Mouse (Mus musculus) lung, embryonic 14.5 days (tissue): ENCODE measurements at regions not wholly inside any gene's neighbourhood (a gene's known extent, or its start where the extent isn't known, plus 50 kb on each side); places are given as distances from the start of the nearest gene placed in this dataset.

Experiments
- ATAC-seq: fragments of 200-750 bp; cut with Nextera tagmentation; 2 replicates; pipeline ENCODE4 v1.8.0; 2017; ENCODE audit warnings: mild to moderate bottlenecking, moderate TSS enrichment, moderate library complexity; ENCODE audit not compliant: insufficient read depth
- DNase-seq: peaks from one replicate; pipeline ENCODE4 v3.0.0-alpha.2; 2015
- H3K27ac ChIP-seq: fragments of 300-500 bp; sonication (generic); 2 replicates; pipeline ENCODE4 v1.5.1; 2014; ENCODE audit warnings: low read depth, mild to moderate bottlenecking, moderate library complexity
- H3K27me3 ChIP-seq: fragments of 300-500 bp; sonication (generic); 2 replicates; pipeline ENCODE4 v1.6.1; 2014; ENCODE audit warnings: low read length, control low read depth; ENCODE audit not compliant: insufficient read depth
- H3K36me3 ChIP-seq: fragments of 300-500 bp; sonication (generic); 2 replicates; pipeline ENCODE4 v1.6.1; 2014; ENCODE audit warnings: control low read depth; ENCODE audit not compliant: insufficient read depth
- H3K4me1 ChIP-seq: fragments of 300-500 bp; sonication (generic); 2 replicates; pipeline ENCODE4 v1.6.1; 2014; ENCODE audit warnings: antibody characterized with exemption, control low read depth; ENCODE audit not compliant: insufficient read depth
- H3K4me2 ChIP-seq: fragments of 300-500 bp; sonication (generic); 2 replicates; pipeline ENCODE4 v1.6.1; 2014; ENCODE audit warnings: mild to moderate bottlenecking
- H3K4me3 ChIP-seq: fragments of 300-500 bp; sonication (generic); 2 replicates; pipeline ENCODE4 v1.5.1; 2014; ENCODE audit warnings: low read depth, low read length
- H3K9ac ChIP-seq: fragments of 300-500 bp; sonication (generic); 2 replicates; pipeline ENCODE4 v1.6.1; 2014
- H3K9me3 ChIP-seq: fragments of 300-500 bp; sonication (generic); 2 replicates; pipeline ENCODE4 v1.6.1; 2016; ENCODE audit warnings: low read depth, low read length, control low read depth
- CTCF ChIP-seq: IDR thresholded peaks from 2 replicates; pipeline ENCODE4 v1.5.1; 2016; ENCODE audit warnings: antibody characterized with exemption, low read depth
- WGBS: fragments of 180-500 bp; shearing (Covaris S2); extraction: QIAGEN DNeasy Blood & Tissue Kit; methylation state at CpG from one replicate; pipeline ENCODE4 v1.1.7; 2014; 5-methylcytosine and 5-hydroxymethylcytosine counted together

- Histone ChIP-seq H3K27ac (no peak overlapping the region), H3K9ac (no peak overlapping the region), H3K27me3 (no peaks in the 10 kb centered on the region), H3K9me3 (no peaks in the 10 kb centered on the region), H3K36me3 (no peaks in the 10 kb centered on the region), H3K4me1 (peaks cover 9% of the 10 kb centered on the region; the same call in 1 of the 2 replicates), H3K4me3 (no peak overlapping the region), H3K4me2 (no peak overlapping the region)
- no peak for ATAC-seq
- peak; percentile 27; the same call in 1 of the 2 replicates for TF ChIP-seq CTCF
- DNase-seq = peak; percentile 34
- 78% methylated on average over 7 of the region's 7 CpGs for WGBS
Observed at GRCm38 (mm10) chr2:117543301-117543782, 200.5 kb upstream of the Rasgrp1 start.

GRCm38 (mm10) chr2:117548273-117548672 is 205.5 kb upstream of the Rasgrp1 start:
- Histone ChIP-seq H3K36me3 (no peaks in the 10 kb centered on the region), H3K9me3 (no peaks in the 10 kb centered on the region), H3K9ac (no peak overlapping the region), H3K4me2 (no peak overlapping the region), H3K4me1 (no peaks in the 10 kb centered on the region), H3K27ac (no peak overlapping the region), H3K27me3 (no peaks in the 10 kb centered on the region), H3K4me3 (no peak overlapping the region)
- DNase-seq (no peak), ATAC-seq (no peak)
- WGBS = 74% methylated on average over 4 of the region's 4 CpGs
- no peak for TF ChIP-seq CTCF

- H3K9ac ChIP-seq = no peak overlapping the region
- H3K36me3 ChIP-seq = no peaks in the 10 kb centered on the region
- 62% methylated on average over 2 of the region's 2 CpGs for WGBS
- H3K4me2 ChIP-seq = no peak overlapping the region
- no peaks in the 10 kb centered on the region for H3K4me1 ChIP-seq
- ATAC-seq (no peak), DNase-seq (no peak)
- no peaks in the 10 kb centered on the region for H3K27me3 ChIP-seq
- no peak overlapping the region for H3K27ac ChIP-seq
- H3K4me3 ChIP-seq = no peak overlapping the region
- no peak for TF ChIP-seq CTCF
- no peaks in the 10 kb centered on the region for H3K9me3 ChIP-seq
Observed at GRCm38 (mm10) chr2:117556301-117556700, 213.5 kb upstream of the Rasgrp1 start.

GRCm38 (mm10) chr2:117570987-117571386 is 228.2 kb upstream of the Rasgrp1 start:
- Histone ChIP-seq H3K27ac (no peak overlapping the region), H3K27me3 (no peaks in the 10 kb centered on the region), H3K9me3 (no peaks in the 10 kb centered on the region), H3K4me1 (no peaks in the 10 kb centered on the region), H3K4me3 (no peak overlapping the region), H3K9ac (no peak overlapping the region), H3K4me2 (no peak overlapping the region), H3K36me3 (no peaks in the 10 kb centered on the region)
- ATAC-seq (no peak), DNase-seq (peak; percentile 9)
- WGBS = 63% methylated on average over 7 of the region's 7 CpGs
- TF ChIP-seq CTCF = no peak

- DNase-seq = peak; percentile 73
- peak; percentile 63; the same call in 1 of the 2 replicates for ATAC-seq
- TF ChIP-seq CTCF = no peak
- 0 out of 2 replicates have a peak, but pooled peaks cover 3% of the 10 kb centered on the region for H3K9me3 ChIP-seq
- 45% methylated on average over 3 of the region's 3 CpGs for WGBS
- no peaks in the 10 kb centered on the region for H3K4me1 ChIP-seq
- H3K9ac ChIP-seq = no peak overlapping the region
- no peak overlapping the region for H3K4me2 ChIP-seq
- H3K27me3 ChIP-seq = no peaks in the 10 kb centered on the region
- H3K36me3 ChIP-seq = no peaks in the 10 kb centered on the region
- peak overlapping the region; percentile 30; the same call in 1 of the 2 replicates for H3K27ac ChIP-seq
- H3K4me3 ChIP-seq = no peak overlapping the region
Observed at GRCm38 (mm10) chr2:117587381-117587780, 244.6 kb upstream of the Rasgrp1 start.

GRCm38 (mm10) chr2:117595028-117595427 is 252.2 kb upstream of the Rasgrp1 start:
- 46% methylated on average over 2 of the region's 2 CpGs for WGBS

GRCm38 (mm10) chr2:117597573-117597972 is 254.8 kb upstream of the Rasgrp1 start:
- no peak overlapping the region for H3K27ac ChIP-seq
- H3K4me1 ChIP-seq = no peaks in the 10 kb centered on the region
- H3K9me3 ChIP-seq = no peaks in the 10 kb centered on the region
- DNase-seq = no peak
- no peak overlapping the region for H3K4me2 ChIP-seq
- ATAC-seq = no peak
- TF ChIP-seq CTCF = no peak
- no peaks in the 10 kb centered on the region for H3K27me3 ChIP-seq
- H3K9ac ChIP-seq = no peak overlapping the region
- no peaks in the 10 kb centered on the region for H3K36me3 ChIP-seq
- no peak overlapping the region for H3K4me3 ChIP-seq

More at GRCm38 (mm10) chr2:117595028-117595427, 252.2 kb upstream of the Rasgrp1 start:
- H3K4me1 ChIP-seq = no peaks in the 10 kb centered on the region
- H3K9ac ChIP-seq = no peak overlapping the region
- H3K4me3 ChIP-seq = no peak overlapping the region
- no peaks in the 10 kb centered on the region for H3K36me3 ChIP-seq
- H3K27ac ChIP-seq = no peak overlapping the region
- no peak for ATAC-seq
- H3K27me3 ChIP-seq = no peaks in the 10 kb centered on the region
- DNase-seq = no peak
- no peak for TF ChIP-seq CTCF
- H3K9me3 ChIP-seq = no peaks in the 10 kb centered on the region
- H3K4me2 ChIP-seq = no peak overlapping the region

- WGBS = 45% methylated on average over 1 of the region's 1 CpGs
- Histone ChIP-seq H3K36me3 (no peaks in the 10 kb centered on the region), H3K4me3 (no peak overlapping the region), H3K9ac (no peak overlapping the region), H3K9me3 (no peaks in the 10 kb centered on the region), H3K27me3 (no peaks in the 10 kb centered on the region), H3K27ac (no peak overlapping the region), H3K4me1 (no peaks in the 10 kb centered on the region), H3K4me2 (no peak overlapping the region)
- no peak for ATAC-seq
- no peak for DNase-seq
- no peak for TF ChIP-seq CTCF
Observed at GRCm38 (mm10) chr2:117614772-117615171, 272.0 kb upstream of the Rasgrp1 start.
